Mouse (Mus musculus): Measurements from ENCODE around the gene Aes. TPM values are rescaled to one million over a fixed set of nuclear protein-coding genes. Genes with fewer than 3 reads are reported as not detected.

Aes gene
- 4.5 TPM for polyA plus RNA-seq (2014; fragmentation: Illumina TruSeq; extraction: RNeasy Lipid Tissue Mini Kit (QIAGEN cat#74804); ENCODE audit: low read depth, low replicate concordance)

GRCm38 (mm10) chr10:81559163-81559626, at the start of gene Aes:
Gene Aes, plus strand, starts transcription at chr10:81559488.

DNA sequence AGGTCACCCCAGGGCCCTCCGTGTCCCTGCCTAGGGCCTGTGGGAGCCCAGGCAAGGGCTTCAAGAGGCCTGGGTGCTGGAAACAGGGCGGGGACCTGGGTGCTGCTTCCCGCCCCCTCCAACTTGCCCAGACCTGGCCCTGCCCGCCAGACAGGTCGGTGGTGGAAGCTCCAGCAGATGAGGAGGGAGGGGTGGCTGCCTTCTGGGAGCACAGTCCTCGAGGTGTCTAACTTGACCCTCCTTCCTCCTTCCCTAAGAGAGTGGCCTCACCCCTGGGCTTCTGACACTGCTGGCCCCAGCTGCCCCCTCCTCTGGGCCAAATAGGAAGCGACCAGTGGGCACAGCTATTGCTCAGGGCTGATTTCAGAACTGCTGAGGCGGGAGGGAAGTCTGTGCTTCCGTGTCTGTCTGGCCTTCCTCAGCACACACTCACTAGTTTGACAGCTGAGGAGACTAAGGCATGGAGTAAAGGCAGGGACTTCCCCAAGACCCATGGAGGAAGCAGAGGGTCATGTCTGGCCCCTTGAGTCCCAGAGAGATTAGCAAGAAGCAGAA, 35.2 kb upstream of the Aes start, which contains the start of gene Gna15:
Gna15 (minus strand) TSS at position 175 of the 555 bp plus-strand sequence.

GRCm38 (mm10) chr10:81545161-81545747, 14.0 kb upstream of the Aes start, which contains the start of gene Gna11:
Gene Gna11, minus strand, starts transcription at chr10:81545190.

DNA sequence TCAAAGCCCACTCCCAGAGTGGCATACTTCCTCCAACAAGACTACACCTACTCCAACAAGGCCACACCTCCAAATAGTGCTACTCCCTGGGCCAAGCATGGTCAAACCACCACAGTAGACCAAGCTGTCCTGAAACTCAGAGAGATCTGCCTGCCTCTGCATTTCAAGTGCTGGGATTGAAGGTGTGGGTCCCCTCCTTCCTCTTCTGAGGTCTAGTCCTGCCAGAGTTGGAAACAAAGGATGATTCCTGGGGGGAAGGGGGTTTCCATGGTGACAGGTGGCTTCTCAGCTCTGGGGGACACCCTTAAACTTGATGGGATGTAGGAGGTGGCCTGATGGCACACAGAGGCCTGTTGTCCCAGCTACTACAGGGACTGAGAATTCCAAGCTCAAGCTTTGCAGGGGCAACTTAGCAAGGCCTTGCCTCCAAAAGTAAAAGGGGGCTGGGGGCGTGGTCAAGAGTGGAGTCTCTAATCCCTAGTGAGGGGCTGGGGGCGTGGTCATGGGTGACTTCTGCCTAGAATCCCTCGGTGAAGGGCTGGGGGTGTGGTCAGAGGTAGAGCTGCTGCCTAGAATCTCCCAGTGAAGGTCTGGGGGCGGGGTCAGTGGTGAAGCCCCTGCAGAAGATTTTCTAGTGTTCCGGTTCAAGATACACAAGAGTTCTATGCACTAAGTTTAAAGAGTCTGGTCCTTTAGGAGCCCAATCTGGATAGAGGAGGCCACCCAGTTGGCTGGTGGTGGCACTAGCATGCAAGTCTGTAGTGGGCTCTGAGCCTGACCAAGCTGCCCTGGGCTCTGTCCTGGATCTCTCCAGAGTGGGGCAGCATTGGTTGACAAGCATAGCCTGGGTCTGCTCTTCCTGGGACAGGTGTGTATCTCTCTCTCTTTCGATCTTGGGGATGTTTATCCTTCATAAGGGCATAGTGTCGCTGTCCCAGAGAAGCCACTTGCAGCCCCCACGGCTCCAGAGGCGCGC, 15.1 kb downstream of the Aes start, which contains the start of gene Tle2:
Tle2 (plus strand) TSS at position 481 of the 976 bp plus-strand sequence.

GRCm38 (mm10) chr10:81600738-81601203, 41.5 kb downstream of the Aes start, which contains the start of gene Tle6:
Gene Tle6, minus strand, starts transcription at chr10:81601073.

GRCm38 (mm10) chr10:81605974-81606751, 46.9 kb downstream of the Aes start, which contains the start of gene BC025920:
Gene BC025920, plus strand, starts transcription at chr10:81606270.

Other genes with a start within 250 kb of the Aes start
- 0.14 TPM for gene Cactin, start 238.4 kb upstream of the Aes start, polyA plus RNA-seq (2014; fragmentation: Illumina TruSeq; extraction: RNeasy Lipid Tissue Mini Kit (QIAGEN cat#74804); ENCODE audit: low read depth, low replicate concordance)
- gene Tbxa2r, start 230.8 kb upstream of the Aes start, polyA plus RNA-seq (2014; fragmentation: Illumina TruSeq; extraction: RNeasy Lipid Tissue Mini Kit (QIAGEN cat#74804); ENCODE audit: low read depth, low replicate concordance), result not detected
- 0.11 TPM for gene Gipc3, start 216.2 kb upstream of the Aes start, polyA plus RNA-seq (2014; fragmentation: Illumina TruSeq; extraction: RNeasy Lipid Tissue Mini Kit (QIAGEN cat#74804); ENCODE audit: low read depth, low replicate concordance)
- 2.9 TPM for gene Hmg20b, start 209.0 kb upstream of the Aes start, polyA plus RNA-seq (2014; fragmentation: Illumina TruSeq; extraction: RNeasy Lipid Tissue Mini Kit (QIAGEN cat#74804); ENCODE audit: low read depth, low replicate concordance)
- 0.90 TPM for gene Mfsd12, start 202.0 kb upstream of the Aes start, polyA plus RNA-seq (2014; fragmentation: Illumina TruSeq; extraction: RNeasy Lipid Tissue Mini Kit (QIAGEN cat#74804); ENCODE audit: low read depth, low replicate concordance)
- gene 4930404N11Rik, start 193.7 kb upstream of the Aes start, polyA plus RNA-seq (2014; fragmentation: Illumina TruSeq; extraction: RNeasy Lipid Tissue Mini Kit (QIAGEN cat#74804); ENCODE audit: low read depth, low replicate concordance), result not detected
- gene Fzr1, start 181.0 kb upstream of the Aes start, polyA plus RNA-seq (2014; fragmentation: Illumina TruSeq; extraction: RNeasy Lipid Tissue Mini Kit (QIAGEN cat#74804); ENCODE audit: low read depth, low replicate concordance), result 1.1 TPM
- gene Dohh, start 175.1 kb upstream of the Aes start, polyA plus RNA-seq (2014; fragmentation: Illumina TruSeq; extraction: RNeasy Lipid Tissue Mini Kit (QIAGEN cat#74804); ENCODE audit: low read depth, low replicate concordance), result not detected
- 0.20 TPM for gene Gm48551, start 175.0 kb upstream of the Aes start, polyA plus RNA-seq (2014; fragmentation: Illumina TruSeq; extraction: RNeasy Lipid Tissue Mini Kit (QIAGEN cat#74804); ENCODE audit: low read depth, low replicate concordance)
- gene Gm48552, start 170.5 kb upstream of the Aes start, polyA plus RNA-seq (2014; fragmentation: Illumina TruSeq; extraction: RNeasy Lipid Tissue Mini Kit (QIAGEN cat#74804); ENCODE audit: low read depth, low replicate concordance), result not detected
- 273 TPM for gene Smim24, start 166.4 kb upstream of the Aes start, polyA plus RNA-seq (2014; fragmentation: Illumina TruSeq; extraction: RNeasy Lipid Tissue Mini Kit (QIAGEN cat#74804); ENCODE audit: low read depth, low replicate concordance)
- gene Nfic, start 103.9 kb upstream of the Aes start, polyA plus RNA-seq (2014; fragmentation: Illumina TruSeq; extraction: RNeasy Lipid Tissue Mini Kit (QIAGEN cat#74804); ENCODE audit: low read depth, low replicate concordance), result 3.2 TPM
- 4.3 TPM for gene Celf5, start 76.8 kb upstream of the Aes start, polyA plus RNA-seq (2014; fragmentation: Illumina TruSeq; extraction: RNeasy Lipid Tissue Mini Kit (QIAGEN cat#74804); ENCODE audit: low read depth, low replicate concordance)
- gene Ncln, start 63.1 kb upstream of the Aes start, polyA plus RNA-seq (2014; fragmentation: Illumina TruSeq; extraction: RNeasy Lipid Tissue Mini Kit (QIAGEN cat#74804); ENCODE audit: low read depth, low replicate concordance), result not detected
- gene S1pr4, start 59.4 kb upstream of the Aes start, polyA plus RNA-seq (2014; fragmentation: Illumina TruSeq; extraction: RNeasy Lipid Tissue Mini Kit (QIAGEN cat#74804); ENCODE audit: low read depth, low replicate concordance), result not detected
- gene Gna15, start 35.3 kb upstream of the Aes start, polyA plus RNA-seq (2014; fragmentation: Illumina TruSeq; extraction: RNeasy Lipid Tissue Mini Kit (QIAGEN cat#74804); ENCODE audit: low read depth, low replicate concordance), result not detected
- gene Gna11, start 14.3 kb upstream of the Aes start, polyA plus RNA-seq (2014; fragmentation: Illumina TruSeq; extraction: RNeasy Lipid Tissue Mini Kit (QIAGEN cat#74804); ENCODE audit: low read depth, low replicate concordance), result 1.9 TPM
- 1.5 TPM for gene Tle2, start 15.1 kb downstream of the Aes start, polyA plus RNA-seq (2014; fragmentation: Illumina TruSeq; extraction: RNeasy Lipid Tissue Mini Kit (QIAGEN cat#74804); ENCODE audit: low read depth, low replicate concordance)
- gene Tle6, start 41.6 kb downstream of the Aes start, polyA plus RNA-seq (2014; fragmentation: Illumina TruSeq; extraction: RNeasy Lipid Tissue Mini Kit (QIAGEN cat#74804); ENCODE audit: low read depth, low replicate concordance), result 0.90 TPM
- gene BC025920, start 46.8 kb downstream of the Aes start, polyA plus RNA-seq (2014; fragmentation: Illumina TruSeq; extraction: RNeasy Lipid Tissue Mini Kit (QIAGEN cat#74804); ENCODE audit: low read depth, low replicate concordance), result 0.90 TPM
- not detected for gene Sirt6, start 68.3 kb downstream of the Aes start, polyA plus RNA-seq (2014; fragmentation: Illumina TruSeq; extraction: RNeasy Lipid Tissue Mini Kit (QIAGEN cat#74804); ENCODE audit: low read depth, low replicate concordance)
- gene Ankrd24, start 69.1 kb downstream of the Aes start, polyA plus RNA-seq (2014; fragmentation: Illumina TruSeq; extraction: RNeasy Lipid Tissue Mini Kit (QIAGEN cat#74804); ENCODE audit: low read depth, low replicate concordance), result 1.0 TPM
- 6.5 TPM for gene Gm10778, start 89.6 kb downstream of the Aes start, polyA plus RNA-seq (2014; fragmentation: Illumina TruSeq; extraction: RNeasy Lipid Tissue Mini Kit (QIAGEN cat#74804); ENCODE audit: low read depth, low replicate concordance)
- gene Zfp433, start 145.3 kb downstream of the Aes start, polyA plus RNA-seq (2014; fragmentation: Illumina TruSeq; extraction: RNeasy Lipid Tissue Mini Kit (QIAGEN cat#74804); ENCODE audit: low read depth, low replicate concordance), result 20.2 TPM
- gene Gm3055, start 211.7 kb downstream of the Aes start, polyA plus RNA-seq (2014; fragmentation: Illumina TruSeq; extraction: RNeasy Lipid Tissue Mini Kit (QIAGEN cat#74804); ENCODE audit: low read depth, low replicate concordance), result 11.6 TPM

Data from testis, adult 10 weeks (tissue).